Comparison of ENCODE assay signal across 8 mouse cellular contexts in the genomic region with DNA sequence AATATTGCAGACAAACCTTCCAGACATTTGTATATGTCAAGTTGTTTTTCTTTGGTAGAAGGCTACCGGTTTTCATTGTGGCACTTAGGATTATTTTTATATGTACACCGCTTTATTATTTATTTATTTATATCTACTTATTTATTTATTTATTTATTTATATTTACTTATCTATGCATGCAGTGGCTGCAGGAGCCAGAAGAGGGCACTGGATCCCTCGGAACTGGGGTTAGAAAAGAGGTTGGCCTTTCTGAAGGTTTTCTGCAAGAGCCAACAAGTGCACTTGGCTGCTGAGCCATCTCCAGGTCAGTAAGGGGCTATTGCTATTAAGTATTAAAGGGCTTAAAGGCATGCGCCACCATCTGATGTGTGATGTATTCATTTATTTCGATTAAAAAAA. TPM values are rescaled to one million over a fixed set of nuclear protein-coding genes. Genes with fewer than 3 reads are reported as not detected.
DNase-seq lines count a peak whose midpoint lies in the region; ATAC-seq and TF ChIP-seq lines count a peak whose summit lies in the region.

No protein-coding gene starts in this region.

- no peak overlapping the region for H3K4me2 ChIP-seq in heart, embryonic 11.5 days

- H3K4me3 ChIP-seq in heart, embryonic 11.5 days (ENCODE audit: low read depth, low read length), result no peak overlapping the region
- no peak overlapping the region for H3K4me3 ChIP-seq in small intestine, adult 2 months (ENCODE audit: low read depth, low read length)

- DNase-seq in heart, adult 18-20 months, result peak; percentile 25 to 49
- DNase-seq in right cerebral cortex, postnatal 14 days, result peak; percentile 34
- DNase-seq in right cerebral cortex, postnatal 36 days (ENCODE audit: low spot score in 2 of 2), result no peak
- DNase-seq in adrenal gland, postnatal 25 days, result peak; percentile 55
- DNase-seq in kidney, adult 8-10 months, result peak; percentile 55 to 72
- DNase-seq in ovary, postnatal 10 days (ENCODE audit: low spot score), result no peak

- H3K9me3 ChIP-seq in heart, embryonic 11.5 days (replicated peaks; ENCODE audit: control insufficient read depth, low read length), result no peaks in the 10 kb centered on the region

- H3K4me1 ChIP-seq in heart, embryonic 11.5 days (ENCODE audit: control insufficient read depth, insufficient read depth, low read length), result peaks cover 3% of the 10 kb centered on the region; the same call in 1 of the 2 replicates
- peaks cover 13% of the 10 kb centered on the region for H3K4me1 ChIP-seq in small intestine, adult 2 months (ENCODE audit: control insufficient read depth, insufficient read depth, insufficient read length, low read length)

- H3K36me3 ChIP-seq in heart, embryonic 11.5 days (ENCODE audit: control insufficient read depth, insufficient read depth, low read length), result no peaks in the 10 kb centered on the region
- H3K36me3 ChIP-seq in small intestine, adult 2 months (ENCODE audit: control insufficient read depth, insufficient read depth, low read length), result no peaks in the 10 kb centered on the region

- no peaks in the 10 kb centered on the region for H3K27me3 ChIP-seq in heart, embryonic 11.5 days (ENCODE audit: control insufficient read depth, insufficient read depth, low read length)
- H3K27me3 ChIP-seq in small intestine, adult 2 months (ENCODE audit: control insufficient read depth, insufficient read depth, low read length), result no peaks in the 10 kb centered on the region

- no peak for TF ChIP-seq POLR2A in small intestine, adult 2 months (IDR thresholded peaks at IDR 0.05; ENCODE audit: low read depth, low read length)

- ATAC-seq in heart, embryonic 11.5 days (replicated peaks; ENCODE audit: insufficient number of reproducible peaks, low FRiP score, low TSS enrichment), result no peak

- 62% methylated on average over 5 of the region's 5 CpGs for WGBS in heart, embryonic 11.5 days (ENCODE audit: insufficient replicate concordance)
- WGBS in small intestine, adult 2 months, result 61% methylated on average over 5 of the region's 5 CpGs

- peak; percentile 34; the same call in 1 of the 2 replicates for TF ChIP-seq CTCF in small intestine, adult 2 months (IDR thresholded peaks at IDR 0.05; ENCODE audit: extremely low read depth, insufficient read length, insufficient replicate concordance, low read depth, low read length)

- H3K27ac ChIP-seq in heart, embryonic 11.5 days (ENCODE audit: low read depth, low read length), result no peak overlapping the region
- H3K27ac ChIP-seq in small intestine, adult 2 months (ENCODE audit: insufficient read depth, low read depth, low read length), result no peak overlapping the region

- H3K9ac ChIP-seq in heart, embryonic 11.5 days (ENCODE audit: low read depth, low read length), result no peak overlapping the region

RNA-seq across cellular contexts. Expression of gene Nqo1, which starts 15.1 kb away (rescaled TPM):
- total RNA-seq in heart, adult 18-20 months (2021), result 10 to 100 TPM; 45.5 to 61.4 TPM
- polyA plus RNA-seq in heart, embryonic 11.5 days (2014; fragmentation: Nextera tagmentation; extraction: Ambion mirVana), result 6.8 and 6.9 TPM in 2 replicates
- total RNA-seq in adrenal gland, postnatal 25 days (2021), result 4.6 and 6.2 TPM in 2 replicates
- 9.7 and 37.7 TPM in 2 replicates for polyA plus RNA-seq in small intestine, adult 2 months (2012; rRNA removed)

RNA-seq across cellular contexts. Expression of gene Nob1, which starts 37.0 kb away (rescaled TPM):
- total RNA-seq in heart, adult 18-20 months (2021), result 10 to 100 TPM; 22.6 to 23.1 TPM
- 48.4 and 48.8 TPM in 2 replicates for polyA plus RNA-seq in heart, embryonic 11.5 days (2014; fragmentation: Nextera tagmentation; extraction: Ambion mirVana)
- total RNA-seq in adrenal gland, postnatal 25 days (2021), result 29.6 and 40.6 TPM in 2 replicates
- 9.2 and 11.7 TPM in 2 replicates for polyA plus RNA-seq in small intestine, adult 2 months (2012; rRNA removed)

RNA-seq across cellular contexts. Expression of gene Wwp2, which starts 48.3 kb away (rescaled TPM):
- 10 to 100 TPM; 22.5 to 25.8 TPM for total RNA-seq in heart, adult 18-20 months (2021)
- 34.6 and 35.2 TPM in 2 replicates for polyA plus RNA-seq in heart, embryonic 11.5 days (2014; fragmentation: Nextera tagmentation; extraction: Ambion mirVana)
- 23.9 and 44.1 TPM in 2 replicates for total RNA-seq in adrenal gland, postnatal 25 days (2021)
- polyA plus RNA-seq in small intestine, adult 2 months (2012; rRNA removed), result 23.6 and 56.9 TPM in 2 replicates

Comparison
In these comparisons a context has a peak if more than half of its experiments do, and no peak if none do; other contexts are left out.
1. DNase-seq: peak in heart, adult 18-20 months (2 of 2), right cerebral cortex, postnatal 14 days (single experiment), adrenal gland, postnatal 25 days (single experiment) and kidney, adult 8-10 months (2 of 2); none in right cerebral cortex, postnatal 36 days (0 of 2) and ovary, postnatal 10 days (single experiment).